Mouse (Mus musculus): ENCODE measurements around the gene Pcsk2.

GRCm38 (mm10) chr2:143644374-143644773 lies 98.4 kb downstream of the Pcsk2 start:
- TF ChIP-seq CTCF (IDR thresholded peaks at IDR 0.05; ENCODE audit: borderline replicate concordance, control insufficient read depth, extremely low read depth, insufficient read depth, low read length, poor library complexity): no peak
- no peak for TF ChIP-seq POLR2A (IDR thresholded peaks at IDR 0.05; ENCODE audit: control insufficient read depth, extremely low read depth, insufficient read depth, low read length, poor library complexity)
